Mouse (Mus musculus): ENCODE data around the gene Atp8b5. TPM values are rescaled to one million over a fixed set of nuclear protein-coding genes. Genes with fewer than 3 reads are reported as not detected.

Gene Atp8b5
- total RNA-seq, 1 experiment = 0.89 TPM

DNA sequence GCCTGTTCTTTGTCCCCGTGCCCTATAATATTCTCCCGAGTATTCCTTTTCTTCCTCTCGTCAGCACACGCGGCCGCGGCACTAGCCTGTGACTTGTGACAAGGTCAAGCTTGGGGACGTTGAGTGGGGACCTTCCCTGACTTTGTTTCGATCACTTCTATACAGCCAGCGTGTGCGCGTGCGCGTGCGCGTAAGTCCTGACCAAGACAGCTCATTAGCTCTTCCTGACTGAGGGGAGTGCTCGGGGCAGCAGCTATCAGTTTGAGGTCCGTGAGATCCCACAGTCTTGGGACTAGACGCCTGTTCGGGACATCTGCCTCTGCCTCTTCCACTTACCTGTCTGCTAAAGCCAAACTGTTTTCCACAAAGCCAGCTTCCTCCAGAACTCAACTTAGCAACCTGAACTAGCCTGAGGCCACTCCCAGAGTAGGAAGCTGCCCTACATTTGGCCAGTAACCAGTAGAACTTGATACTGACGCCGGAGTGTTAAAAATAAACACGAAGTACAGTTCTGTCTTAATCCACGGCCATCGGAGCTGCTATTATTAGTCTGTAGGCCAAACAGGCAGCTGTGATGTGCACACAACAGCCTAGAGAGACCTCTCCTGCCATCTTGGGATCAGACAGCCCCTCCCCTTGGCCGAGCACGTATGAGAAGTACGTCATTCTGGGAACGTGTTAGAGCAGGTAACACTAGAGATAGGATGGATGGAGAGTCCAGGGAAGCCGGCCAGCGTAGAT, 132.6 kb downstream of the Atp8b5 start:
- in situ Hi-C loops (cut with MboI; ENCODE audit: low sequenced_read_pairs in 2 of 2, unreplicated experiment in 2 of 2) = no loop called here
- TF ChIP-seq ZC3H11A (IDR thresholded peaks at IDR 0.05; ENCODE audit: borderline replicate concordance, low read depth, low read length) (no peak), MAFK (IDR thresholded peaks at IDR 0.05; ENCODE audit: insufficient read depth, low read depth, low read length) (no peak), ZNF384 (IDR thresholded peaks at IDR 0.05; ENCODE audit: low read depth, low read length) (no peak), CHD2 (IDR thresholded peaks at IDR 0.05; ENCODE audit: low read depth, low read length) (no peak), HCFC1 (IDR thresholded peaks at IDR 0.05; ENCODE audit: borderline replicate concordance, insufficient read depth, low read length) (no peak)
- Histone ChIP-seq H3K4me1 (ENCODE audit: control insufficient read depth in 2 of 2, insufficient read depth in 2 of 2, low read length in 2 of 2, poor library complexity in 1 of 2) (peaks cover 9 to 28% of the 10 kb centered on the region in 2 experiments), H3K9ac (ENCODE audit: insufficient read depth, low read depth, low read length, poor library complexity, severe bottlenecking) (no peak overlapping the region; the same call in 1 of the 2 replicates), H3K27ac (ENCODE audit: insufficient read depth, low read depth, low read length, poor library complexity, severe bottlenecking) (no peak overlapping the region), H3K4me3 (ENCODE audit: insufficient read depth in 1 of 2, low read depth in 1 of 2, low read length in 2 of 2, poor library complexity in 1 of 2, severe bottlenecking in 1 of 2) (peak overlapping the region; percentile 16 to 45; a peak in 3 of 4 replicates), H3K9me3 (ENCODE audit: control insufficient read depth, insufficient read depth, low read depth, low read length) (no peaks in the 10 kb centered on the region), H3K36me3 (ENCODE audit: control insufficient read depth, insufficient read depth, low read length, poor library complexity, severe bottlenecking) (no peaks in the 10 kb centered on the region)
- no peak for DNase-seq (ENCODE audit: low read depth, low spot score)

DNA sequence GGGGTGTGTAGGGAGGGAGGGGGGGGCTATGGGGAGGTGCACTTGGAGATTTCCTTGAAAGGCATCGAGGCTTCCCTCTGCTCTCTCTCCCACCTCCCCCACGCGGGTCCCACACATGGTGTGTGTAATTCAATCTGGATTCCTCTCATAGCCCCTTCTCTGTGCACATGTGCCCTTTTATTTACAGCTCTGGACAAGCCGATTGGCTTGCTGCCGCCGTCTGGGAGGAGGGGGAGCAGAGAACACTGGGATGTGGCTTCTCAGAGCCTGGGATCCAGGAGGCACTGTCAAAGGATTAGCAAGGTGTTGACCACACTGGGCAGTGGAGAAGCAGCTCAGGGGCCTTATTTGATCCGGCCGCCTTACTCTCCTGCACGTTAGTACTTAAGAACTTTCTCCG, 134.0 kb downstream of the Atp8b5 start:
- H3K9me3 ChIP-seq (ENCODE audit: control insufficient read depth, insufficient read depth, low read depth, low read length) = no peaks in the 10 kb centered on the region
- H3K36me3 ChIP-seq (ENCODE audit: control insufficient read depth, insufficient read depth, low read length, poor library complexity, severe bottlenecking) = no peaks in the 10 kb centered on the region
- in situ Hi-C loops (cut with MboI; ENCODE audit: low sequenced_read_pairs in 2 of 2, unreplicated experiment in 2 of 2) = no loop called here
- TF ChIP-seq CHD2 (IDR thresholded peaks at IDR 0.05; ENCODE audit: low read depth, low read length) = no peak
- no peak for TF ChIP-seq HCFC1 (IDR thresholded peaks at IDR 0.05; ENCODE audit: borderline replicate concordance, insufficient read depth, low read length)
- TF ChIP-seq MAFK (IDR thresholded peaks at IDR 0.05; ENCODE audit: insufficient read depth, low read depth, low read length) = no peak
- no peak for TF ChIP-seq ZC3H11A (IDR thresholded peaks at IDR 0.05; ENCODE audit: borderline replicate concordance, low read depth, low read length)
- TF ChIP-seq ZNF384 (IDR thresholded peaks at IDR 0.05; ENCODE audit: low read depth, low read length) = no peak
- peak overlapping the region; percentile 31 to 34; a peak in 3 of 4 replicates for H3K4me3 ChIP-seq (ENCODE audit: insufficient read depth in 1 of 2, low read depth in 1 of 2, low read length in 2 of 2, poor library complexity in 1 of 2, severe bottlenecking in 1 of 2)
- H3K27ac ChIP-seq (ENCODE audit: insufficient read depth, low read depth, low read length, poor library complexity, severe bottlenecking) = no peak overlapping the region
- H3K9ac ChIP-seq (ENCODE audit: insufficient read depth, low read depth, low read length, poor library complexity, severe bottlenecking) = no peak overlapping the region
- H3K4me1 ChIP-seq (ENCODE audit: control insufficient read depth in 2 of 2, insufficient read depth in 2 of 2, low read length in 2 of 2, poor library complexity in 1 of 2) = peaks cover 9 to 33% of the 10 kb centered on the region in 2 experiments
- DNase-seq (ENCODE audit: low read depth, low spot score) = no peak

DNA sequence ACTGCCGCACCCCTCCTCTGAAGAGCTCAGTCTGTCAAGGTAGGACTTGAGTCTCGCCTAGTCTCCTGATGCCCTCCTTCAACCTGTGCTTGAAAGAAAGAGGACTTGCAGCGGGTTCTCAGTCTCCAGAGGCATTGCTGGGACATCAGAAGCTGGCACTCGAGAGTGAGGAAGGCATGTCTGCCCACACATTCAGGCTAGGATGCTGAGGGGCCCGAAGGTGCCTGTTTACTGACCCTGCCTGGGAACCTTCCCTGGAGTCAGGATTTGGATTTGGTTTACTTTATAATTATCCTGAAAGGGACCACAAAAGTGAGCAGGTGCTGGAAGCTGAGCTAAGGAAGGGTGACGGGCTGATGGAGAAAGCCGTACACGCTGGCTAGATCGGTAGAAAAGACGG, 134.5 kb downstream of the Atp8b5 start:
- Histone ChIP-seq H3K9ac (ENCODE audit: insufficient read depth, low read depth, low read length, poor library complexity, severe bottlenecking) (no peak overlapping the region; the same call in 1 of the 2 replicates), H3K36me3 (ENCODE audit: control insufficient read depth, insufficient read depth, low read length, poor library complexity, severe bottlenecking) (no peaks in the 10 kb centered on the region), H3K9me3 (ENCODE audit: control insufficient read depth, insufficient read depth, low read depth, low read length) (no peaks in the 10 kb centered on the region), H3K4me3 (ENCODE audit: insufficient read depth in 1 of 2, low read depth in 1 of 2, low read length in 2 of 2, poor library complexity in 1 of 2, severe bottlenecking in 1 of 2) (peak overlapping the region; percentile 31 to 34; a peak in 2 of 4 replicates), H3K27ac (ENCODE audit: insufficient read depth, low read depth, low read length, poor library complexity, severe bottlenecking) (no peak overlapping the region), H3K4me1 (ENCODE audit: control insufficient read depth in 2 of 2, insufficient read depth in 2 of 2, low read length in 2 of 2, poor library complexity in 1 of 2) (peaks cover 9 to 33% of the 10 kb centered on the region in 2 experiments)
- no peak for DNase-seq (ENCODE audit: low read depth, low spot score)
- in situ Hi-C loops (cut with MboI; ENCODE audit: low sequenced_read_pairs in 2 of 2, unreplicated experiment in 2 of 2) = no loop called here
- TF ChIP-seq HCFC1 (IDR thresholded peaks at IDR 0.05; ENCODE audit: borderline replicate concordance, insufficient read depth, low read length) (no peak), MAFK (IDR thresholded peaks at IDR 0.05; ENCODE audit: insufficient read depth, low read depth, low read length) (no peak), CHD2 (IDR thresholded peaks at IDR 0.05; ENCODE audit: low read depth, low read length) (no peak), ZNF384 (IDR thresholded peaks at IDR 0.05; ENCODE audit: low read depth, low read length) (no peak), ZC3H11A (IDR thresholded peaks at IDR 0.05; ENCODE audit: borderline replicate concordance, low read depth, low read length) (no peak)

DNA sequence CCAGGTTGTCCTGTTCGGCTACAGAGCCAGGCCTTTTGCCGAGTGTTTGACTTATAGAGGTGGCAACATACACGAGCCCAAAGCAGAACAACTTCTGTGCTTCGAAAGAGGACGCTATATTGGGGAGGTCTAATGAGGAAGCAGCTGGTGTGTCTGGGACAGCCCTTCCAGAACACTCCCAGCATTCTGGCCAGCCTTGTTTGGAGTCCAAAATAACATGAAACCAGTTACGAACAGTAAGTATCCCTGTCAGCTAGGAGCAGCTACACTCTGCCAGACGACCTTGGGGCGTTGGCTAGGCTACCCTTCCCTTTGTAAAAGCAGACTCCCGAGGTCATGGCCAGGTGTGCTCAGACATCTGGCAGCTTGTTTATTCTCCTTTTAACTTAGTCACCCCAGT, 135.3 kb downstream of the Atp8b5 start:
- H3K27ac ChIP-seq (ENCODE audit: insufficient read depth, low read depth, low read length, poor library complexity, severe bottlenecking) = 0 out of 2 replicates have a peak overlapping the region, but pooled peaks have one; percentile 13
- no peak for DNase-seq (ENCODE audit: low read depth, low spot score)
- no peak for TF ChIP-seq ZNF384 (IDR thresholded peaks at IDR 0.05; ENCODE audit: low read depth, low read length)
- 0 out of 2 replicates have a peak, but pooled peaks have one; percentile 23 for TF ChIP-seq MAFK (IDR thresholded peaks at IDR 0.05; ENCODE audit: insufficient read depth, low read depth, low read length)
- no peak overlapping the region for H3K9ac ChIP-seq (ENCODE audit: insufficient read depth, low read depth, low read length, poor library complexity, severe bottlenecking)
- H3K36me3 ChIP-seq (ENCODE audit: control insufficient read depth, insufficient read depth, low read length, poor library complexity, severe bottlenecking) = no peaks in the 10 kb centered on the region
- peaks cover 11 to 35% of the 10 kb centered on the region in 2 experiments for H3K4me1 ChIP-seq (ENCODE audit: control insufficient read depth in 2 of 2, insufficient read depth in 2 of 2, low read length in 2 of 2, poor library complexity in 1 of 2)
- H3K4me3 ChIP-seq (ENCODE audit: insufficient read depth in 1 of 2, low read depth in 1 of 2, low read length in 2 of 2, poor library complexity in 1 of 2, severe bottlenecking in 1 of 2) = peak overlapping the region in 1 of 2 experiments; percentile 13; a peak in 1 of 4 replicates
- in situ Hi-C loops (cut with MboI; ENCODE audit: low sequenced_read_pairs in 2 of 2, unreplicated experiment in 2 of 2) = no loop called here
- H3K9me3 ChIP-seq (ENCODE audit: control insufficient read depth, insufficient read depth, low read depth, low read length) = no peaks in the 10 kb centered on the region
